Mouse (Mus musculus): ENCODE data around the gene Pdzd2. TPM values are rescaled to one million over a fixed set of nuclear protein-coding genes. Genes with fewer than 3 reads are reported as not detected.

Gene Pdzd2
- polyA plus RNA-seq, 1 experiment from 2014 or later: 14.5 TPM

DNA sequence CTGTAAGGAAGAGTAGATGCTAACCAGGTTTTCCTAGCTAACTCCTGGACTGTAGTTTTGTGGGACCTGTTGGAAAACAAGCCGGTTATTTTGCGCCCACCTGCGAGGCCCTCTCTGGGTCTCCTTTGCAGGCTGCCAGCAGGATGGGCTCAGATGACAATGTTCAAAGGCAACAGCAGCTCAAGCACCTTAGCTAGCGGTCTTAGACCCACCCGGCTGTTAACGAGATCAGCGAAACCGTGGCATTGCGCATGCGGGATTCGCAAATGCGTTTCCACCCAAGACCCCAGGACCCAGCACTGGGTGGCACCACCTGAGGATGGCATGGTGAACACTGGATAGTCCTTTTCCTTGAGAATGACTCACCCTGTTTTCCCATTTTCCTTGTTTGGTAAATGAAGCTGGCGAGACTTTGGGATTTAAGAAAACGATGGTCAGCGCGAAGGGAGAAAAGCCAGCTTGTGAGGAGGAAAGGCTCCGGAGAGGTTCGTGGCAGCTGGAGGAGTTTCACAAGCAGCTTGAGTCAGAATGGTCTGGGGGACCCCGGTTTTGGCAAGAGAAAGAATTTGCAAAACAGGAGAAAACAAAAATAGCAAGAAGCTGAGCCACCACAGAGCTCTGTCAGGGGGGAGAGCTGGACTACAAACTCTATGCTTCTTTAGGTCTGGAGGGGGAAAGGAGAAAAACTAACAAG is 379.1 kb downstream of the Pdzd2 start:
- no peak overlapping the region for H3K4me2 ChIP-seq
- WGBS: 70% methylated on average over 19 of the region's 19 CpGs
- H3K27ac ChIP-seq (replicated peaks): no peak overlapping the region
- peaks cover 2% of the 10 kb centered on the region for H3K4me1 ChIP-seq
- no peak for ATAC-seq (ENCODE audit: extremely low read depth, insufficient number of reproducible peaks, low FRiP score, low TSS enrichment)
- H3K27me3 ChIP-seq (replicated peaks): no peaks in the 10 kb centered on the region
- H3K9me3 ChIP-seq: no peaks in the 10 kb centered on the region
- no peak overlapping the region for H3K9ac ChIP-seq
- H3K36me3 ChIP-seq: peaks cover 60% of the 10 kb centered on the region
- no peak overlapping the region for H3K4me3 ChIP-seq

GRCm38 (mm10) chr15:12358384-12358783 is 381.3 kb downstream of the Pdzd2 start:
- Histone ChIP-seq H3K4me2 (no peak overlapping the region), H3K36me3 (peaks cover 77% of the 10 kb centered on the region), H3K27ac (replicated peaks) (no peak overlapping the region), H3K9ac (no peak overlapping the region), H3K27me3 (replicated peaks) (no peaks in the 10 kb centered on the region), H3K4me3 (no peak overlapping the region), H3K9me3 (no peaks in the 10 kb centered on the region), H3K4me1 (no peaks in the 10 kb centered on the region)
- no peak for ATAC-seq (ENCODE audit: extremely low read depth, insufficient number of reproducible peaks, low FRiP score, low TSS enrichment)
- 86% methylated on average over 5 of the region's 5 CpGs for WGBS

DNA sequence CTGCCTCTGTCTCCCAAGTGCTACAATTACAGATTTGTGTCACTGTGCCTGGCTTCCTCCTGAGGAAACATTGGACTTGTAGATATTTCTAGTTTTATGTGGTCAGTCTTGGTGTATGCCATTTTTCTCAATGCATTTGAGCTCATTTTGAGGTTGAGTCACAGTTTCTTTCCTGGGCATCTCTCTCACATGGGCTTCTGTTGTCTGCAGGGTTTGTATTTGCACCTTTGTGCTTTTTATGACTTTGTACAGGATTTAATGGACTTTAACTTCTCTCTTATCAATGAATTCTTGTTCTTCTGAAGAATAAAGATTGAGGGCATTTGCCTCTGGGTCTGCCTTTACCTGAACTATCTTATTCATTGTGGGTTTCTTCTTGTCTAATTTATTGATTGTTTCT is 382.3 kb downstream of the Pdzd2 start:
- no peak for ATAC-seq (ENCODE audit: extremely low read depth, insufficient number of reproducible peaks, low FRiP score, low TSS enrichment)
- H3K9ac ChIP-seq: no peak overlapping the region
- H3K27ac ChIP-seq (replicated peaks): no peak overlapping the region
- H3K4me2 ChIP-seq: no peak overlapping the region
- H3K27me3 ChIP-seq (replicated peaks): no peaks in the 10 kb centered on the region
- no peaks in the 10 kb centered on the region for H3K4me1 ChIP-seq
- H3K4me3 ChIP-seq: no peak overlapping the region
- no peaks in the 10 kb centered on the region for H3K9me3 ChIP-seq
- H3K36me3 ChIP-seq: peaks cover 86% of the 10 kb centered on the region

DNA sequence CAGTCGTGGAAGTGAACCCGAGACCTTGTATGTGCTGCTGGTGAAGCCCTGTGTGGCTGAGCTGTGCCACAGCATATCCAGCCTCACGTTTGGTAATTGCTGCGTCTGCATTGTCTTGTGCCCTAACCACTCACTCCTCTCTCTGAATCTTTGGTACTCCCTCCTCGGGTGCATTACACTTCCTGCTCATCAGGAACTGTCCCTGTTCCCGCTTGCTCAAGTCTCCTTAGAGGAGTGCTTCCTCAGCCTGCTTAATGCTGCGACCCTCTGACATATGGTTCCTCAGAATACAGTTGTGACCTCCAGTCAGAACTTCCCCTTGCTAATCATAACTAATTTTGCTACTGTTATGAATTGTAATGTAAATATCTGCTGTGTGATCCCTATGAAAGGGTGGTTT is 383.8 kb downstream of the Pdzd2 start:
- Histone ChIP-seq H3K9ac (no peak overlapping the region), H3K4me1 (no peaks in the 10 kb centered on the region), H3K4me2 (no peak overlapping the region), H3K4me3 (no peak overlapping the region), H3K27me3 (replicated peaks) (no peaks in the 10 kb centered on the region), H3K27ac (replicated peaks) (no peak overlapping the region), H3K36me3 (peaks cover 91% of the 10 kb centered on the region), H3K9me3 (no peaks in the 10 kb centered on the region)
- WGBS: 79% methylated on average over 7 of the region's 7 CpGs
- no peak for ATAC-seq (ENCODE audit: extremely low read depth, insufficient number of reproducible peaks, low FRiP score, low TSS enrichment)

- no peak for ATAC-seq (ENCODE audit: extremely low read depth, insufficient number of reproducible peaks, low FRiP score, low TSS enrichment)
- Histone ChIP-seq H3K36me3 (peaks cover 89% of the 10 kb centered on the region), H3K27me3 (replicated peaks) (no peaks in the 10 kb centered on the region), H3K27ac (replicated peaks) (no peak overlapping the region), H3K4me3 (no peak overlapping the region), H3K9me3 (no peaks in the 10 kb centered on the region), H3K4me1 (no peaks in the 10 kb centered on the region), H3K9ac (no peak overlapping the region), H3K4me2 (no peak overlapping the region)
- WGBS: 86% methylated on average over 6 of the region's 6 CpGs
Measured at GRCm38 (mm10) chr15:12355261-12355660, 384.5 kb downstream of the Pdzd2 start.

GRCm38 (mm10) chr15:12354281-12354810 is 385.4 kb downstream of the Pdzd2 start:
- 90% methylated on average over 2 of the region's 2 CpGs for WGBS
- no peak overlapping the region for H3K27ac ChIP-seq (replicated peaks)

GRCm38 (mm10) chr15:12351470-12351869 is 388.3 kb downstream of the Pdzd2 start:
- no peak for ATAC-seq (ENCODE audit: extremely low read depth, insufficient number of reproducible peaks, low FRiP score, low TSS enrichment)
- peaks cover 81% of the 10 kb centered on the region for H3K36me3 ChIP-seq
- no peaks in the 10 kb centered on the region for H3K27me3 ChIP-seq (replicated peaks)
- no peak overlapping the region for H3K27ac ChIP-seq (replicated peaks)
- no peak overlapping the region for H3K4me2 ChIP-seq
- peaks cover 3% of the 10 kb centered on the region; the same call in 1 of the 2 replicates for H3K4me1 ChIP-seq
- WGBS: 93% methylated on average over 7 of the region's 7 CpGs
- H3K9me3 ChIP-seq: no peaks in the 10 kb centered on the region
- H3K9ac ChIP-seq: no peak overlapping the region
- no peak overlapping the region for H3K4me3 ChIP-seq

More at GRCm38 (mm10) chr15:12354281-12354810, 385.4 kb downstream of the Pdzd2 start:
- peaks cover 90% of the 10 kb centered on the region for H3K36me3 ChIP-seq
- no peaks in the 10 kb centered on the region for H3K9me3 ChIP-seq
- no peaks in the 10 kb centered on the region for H3K27me3 ChIP-seq (replicated peaks)
- ATAC-seq (ENCODE audit: extremely low read depth, insufficient number of reproducible peaks, low FRiP score, low TSS enrichment): no peak
- no peak overlapping the region for H3K9ac ChIP-seq
- no peak overlapping the region for H3K4me3 ChIP-seq
- H3K4me2 ChIP-seq: no peak overlapping the region
- no peaks in the 10 kb centered on the region for H3K4me1 ChIP-seq

- Histone ChIP-seq H3K27ac (replicated peaks) (no peak overlapping the region), H3K9me3 (no peaks in the 10 kb centered on the region), H3K36me3 (peaks cover 76% of the 10 kb centered on the region), H3K4me3 (no peak overlapping the region), H3K4me2 (no peak overlapping the region), H3K4me1 (peaks cover 3% of the 10 kb centered on the region; the same call in 1 of the 2 replicates), H3K27me3 (replicated peaks) (no peaks in the 10 kb centered on the region), H3K9ac (no peak overlapping the region)
- WGBS: 89% methylated on average over 5 of the region's 5 CpGs
- ATAC-seq (ENCODE audit: extremely low read depth, insufficient number of reproducible peaks, low FRiP score, low TSS enrichment): no peak
Measured at GRCm38 (mm10) chr15:12349840-12350239, 389.9 kb downstream of the Pdzd2 start.

GRCm38 (mm10) chr15:12348950-12349349 is 390.8 kb downstream of the Pdzd2 start:
- Histone ChIP-seq H3K36me3 (peaks cover 76% of the 10 kb centered on the region), H3K4me1 (peaks cover 3% of the 10 kb centered on the region; the same call in 1 of the 2 replicates), H3K4me3 (no peak overlapping the region), H3K9ac (no peak overlapping the region), H3K4me2 (no peak overlapping the region), H3K27me3 (replicated peaks) (no peaks in the 10 kb centered on the region), H3K27ac (replicated peaks) (no peak overlapping the region), H3K9me3 (no peaks in the 10 kb centered on the region)
- WGBS: 50% methylated on average over 3 of the region's 3 CpGs
- ATAC-seq (ENCODE audit: extremely low read depth, insufficient number of reproducible peaks, low FRiP score, low TSS enrichment): no peak

GRCm38 (mm10) chr15:12346916-12347315 is 392.8 kb downstream of the Pdzd2 start:
- no peak overlapping the region for H3K4me2 ChIP-seq
- no peaks in the 10 kb centered on the region for H3K27me3 ChIP-seq (replicated peaks)
- H3K9ac ChIP-seq: no peak overlapping the region
- no peaks in the 10 kb centered on the region for H3K9me3 ChIP-seq
- peaks cover 6% of the 10 kb centered on the region; the same call in 1 of the 2 replicates for H3K4me1 ChIP-seq
- ATAC-seq (ENCODE audit: extremely low read depth, insufficient number of reproducible peaks, low FRiP score, low TSS enrichment): no peak
- H3K4me3 ChIP-seq: no peak overlapping the region
- WGBS: 88% methylated on average over 3 of the region's 3 CpGs
- H3K27ac ChIP-seq (replicated peaks): no peak overlapping the region
- H3K36me3 ChIP-seq: peaks cover 74% of the 10 kb centered on the region

GRCm38 (mm10) chr15:12341401-12341758 is 398.3 kb downstream of the Pdzd2 start:
- H3K27me3 ChIP-seq (replicated peaks): no peaks in the 10 kb centered on the region
- H3K27ac ChIP-seq (replicated peaks): peak overlapping the region; percentile 33; the same call in 1 of the 2 replicates
- no peak overlapping the region for H3K4me3 ChIP-seq
- no peaks in the 10 kb centered on the region for H3K9me3 ChIP-seq
- peaks cover 36% of the 10 kb centered on the region for H3K4me1 ChIP-seq
- no peak for ATAC-seq (ENCODE audit: extremely low read depth, insufficient number of reproducible peaks, low FRiP score, low TSS enrichment)
- peaks cover 39% of the 10 kb centered on the region for H3K36me3 ChIP-seq
- no peak overlapping the region for H3K9ac ChIP-seq
- no peak overlapping the region for H3K4me2 ChIP-seq
- WGBS: 39% methylated on average over 4 of the region's 4 CpGs

Data from heart, embryonic 13.5 days (tissue).